Mouse (Mus musculus): Measurements from ENCODE around the gene AC141477.1. TPM values are rescaled to one million over a fixed set of nuclear protein-coding genes. Genes with fewer than 3 reads are reported as not detected.

AC141477.1 gene
- polyA plus RNA-seq (2015; fragmentation: Nextera tagmentation; extraction: Ambion mirVana): not detected in 2 replicates

GRCm38 (mm10) chr10:76440281-76440680 lies at the start of gene AC141477.1:
Gene AC141477.1, minus strand, starts transcription at chr10:76440444.

GRCm38 (mm10) chr10:76468203-76469162 lies 28.2 kb upstream of the AC141477.1 start, which contains the start of the genes Mcm3ap and Ybey:
Gene Mcm3ap, plus strand, starts transcription at chr10:76468927.
Gene Ybey, minus strand, starts transcription at chr10:76469114.

GRCm38 (mm10) chr10:76448851-76449250 lies 8.6 kb upstream of the AC141477.1 start, which contains the start of gene 2610028H24Rik:
Gene 2610028H24Rik, plus strand, starts transcription at chr10:76449081.

GRCm38 (mm10) chr10:76442178-76443088 lies 2.2 kb upstream of the AC141477.1 start, which contains the start of gene Pcnt:
Gene Pcnt, minus strand, starts transcription at chr10:76442786.

Other genes with a start within 250 kb of the AC141477.1 start
- gene Prmt2, start 202.6 kb downstream of the AC141477.1 start, polyA plus RNA-seq (2015; fragmentation: Nextera tagmentation; extraction: Ambion mirVana): 7.5 and 9.9 TPM in 2 replicates
- gene S100b, start 186.6 kb downstream of the AC141477.1 start, polyA plus RNA-seq (2015; fragmentation: Nextera tagmentation; extraction: Ambion mirVana): 0.22 and 0.24 TPM in 2 replicates
- 2.1 and 2.7 TPM in 2 replicates for gene Dip2a, start 95.2 kb downstream of the AC141477.1 start, polyA plus RNA-seq (2015; fragmentation: Nextera tagmentation; extraction: Ambion mirVana)
- 12.8 and 14.6 TPM in 2 replicates for gene Pcnt, start 2.3 kb upstream of the AC141477.1 start, polyA plus RNA-seq (2015; fragmentation: Nextera tagmentation; extraction: Ambion mirVana)
- not detected in 2 replicates for gene 2610028H24Rik, start 8.6 kb upstream of the AC141477.1 start, polyA plus RNA-seq (2015; fragmentation: Nextera tagmentation; extraction: Ambion mirVana)
- 41.6 and 43.6 TPM in 2 replicates for gene Mcm3ap, start 28.5 kb upstream of the AC141477.1 start, polyA plus RNA-seq (2015; fragmentation: Nextera tagmentation; extraction: Ambion mirVana)
- 3.9 and 4.5 TPM in 2 replicates for gene Ybey, start 28.7 kb upstream of the AC141477.1 start, polyA plus RNA-seq (2015; fragmentation: Nextera tagmentation; extraction: Ambion mirVana)
- gene Lss, start 91.1 kb upstream of the AC141477.1 start, polyA plus RNA-seq (2015; fragmentation: Nextera tagmentation; extraction: Ambion mirVana): 5.5 and 5.7 TPM in 2 replicates
- not detected in 2 replicates for gene Spatc1l, start 121.8 kb upstream of the AC141477.1 start, polyA plus RNA-seq (2015; fragmentation: Nextera tagmentation; extraction: Ambion mirVana)
- gene Ftcd, start 135.2 kb upstream of the AC141477.1 start, polyA plus RNA-seq (2015; fragmentation: Nextera tagmentation; extraction: Ambion mirVana): 0.11 and 0.19 TPM in 2 replicates
- 31.0 and 35.7 TPM in 2 replicates for gene Col6a2, start 183.2 kb upstream of the AC141477.1 start, polyA plus RNA-seq (2015; fragmentation: Nextera tagmentation; extraction: Ambion mirVana)

Measured in spleen, postnatal 0 days (tissue).